Mouse (Mus musculus): ENCODE data around the gene Neil1. TPM values are rescaled to one million over a fixed set of nuclear protein-coding genes. Genes with fewer than 3 reads are reported as not detected.

The Neil1 gene
- polyA plus RNA-seq, 1 experiment: 0.54 TPM

DNA sequence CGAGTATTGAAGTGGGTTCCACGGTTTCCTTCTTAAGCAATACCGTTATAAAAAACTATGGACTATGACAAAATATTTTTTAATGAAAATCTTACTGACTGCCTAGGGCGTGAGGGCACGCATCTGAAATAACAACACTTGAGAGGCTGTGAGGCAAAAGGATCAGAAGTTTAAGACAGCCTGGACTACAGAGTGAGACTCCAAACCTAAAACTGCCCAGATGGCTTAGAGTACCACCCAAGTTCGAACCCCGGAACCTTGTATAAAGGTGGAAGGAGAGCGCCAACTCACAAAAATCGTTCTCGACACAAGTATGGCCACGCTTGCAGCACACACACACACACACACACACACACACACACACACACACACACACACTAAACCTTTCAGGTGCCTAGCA lies 10.4 kb upstream of the Neil1 start:
- Histone ChIP-seq H3K4me1 (ENCODE audit: control insufficient read depth, insufficient read depth, low read length) (peaks cover 13% of the 10 kb centered on the region), H3K27me3 (ENCODE audit: control insufficient read depth, insufficient read depth, low read length) (no peaks in the 10 kb centered on the region), H3K4me3 (ENCODE audit: control insufficient read depth, low read depth, low read length) (peak overlapping the region; percentile 92; the same call in 1 of the 2 replicates), H3K36me3 (ENCODE audit: control insufficient read depth, insufficient read depth, low read length) (no peaks in the 10 kb centered on the region), H3K27ac (ENCODE audit: control insufficient read depth, insufficient read depth, low read depth, low read length) (peak overlapping the region; percentile 11; the same call in 1 of the 2 replicates)
- no peak for TF ChIP-seq POLR2A (IDR thresholded peaks at IDR 0.05; ENCODE audit: control insufficient read depth, low read depth, low read length)
- TF ChIP-seq CTCF (IDR thresholded peaks at IDR 0.05; ENCODE audit: control insufficient read depth, insufficient read depth, insufficient replicate concordance, low read depth, low read length): no peak

DNA sequence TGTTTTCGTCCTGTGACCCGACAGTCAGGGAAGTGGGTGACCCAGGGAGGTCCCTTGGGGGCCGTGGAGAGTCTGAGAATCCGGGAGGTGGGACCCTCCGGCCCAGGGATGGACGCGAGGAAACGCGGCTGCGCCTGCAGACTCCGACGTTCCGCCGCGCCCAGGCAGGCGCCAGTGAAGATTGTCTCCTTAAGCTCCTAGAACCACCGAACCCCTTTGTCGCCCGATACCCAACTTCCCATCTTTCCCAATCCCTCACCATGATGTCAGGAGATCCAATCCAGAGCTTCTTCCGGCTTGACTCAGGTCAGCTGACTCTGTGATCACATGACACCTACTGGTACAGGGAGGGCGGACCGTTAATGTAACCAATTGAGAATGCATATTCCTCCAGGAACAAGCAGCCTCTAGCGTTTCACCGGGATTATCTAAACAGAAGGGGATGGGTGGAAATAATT lies 9.9 kb upstream of the Neil1 start, which contains the start of gene Commd4:
Gene Commd4 (minus strand): TSS at position 319 of the 458 bp plus-strand sequence.
- Histone ChIP-seq H3K4me1 (ENCODE audit: control insufficient read depth, insufficient read depth, low read length) (peaks cover 13% of the 10 kb centered on the region), H3K27ac (ENCODE audit: control insufficient read depth, insufficient read depth, low read depth, low read length) (peak within 1 kb of the TSS; percentile 68), H3K36me3 (ENCODE audit: control insufficient read depth, insufficient read depth, low read length) (no peaks in the 10 kb centered on the region), H3K27me3 (ENCODE audit: control insufficient read depth, insufficient read depth, low read length) (no peaks in the 10 kb centered on the region), H3K4me3 (ENCODE audit: control insufficient read depth, low read depth, low read length) (peak within 1 kb of the TSS; percentile 92)
- TF ChIP-seq POLR2A (IDR thresholded peaks at IDR 0.05; ENCODE audit: control insufficient read depth, low read depth, low read length): no peak
- TF ChIP-seq CTCF (IDR thresholded peaks at IDR 0.05; ENCODE audit: control insufficient read depth, insufficient read depth, insufficient replicate concordance, low read depth, low read length): no peak

GRCm38 (mm10) chr9:57157499-57157898 lies 9.4 kb upstream of the Neil1 start:
- Histone ChIP-seq H3K4me1 (ENCODE audit: control insufficient read depth, insufficient read depth, low read length) (peaks cover 13% of the 10 kb centered on the region), H3K36me3 (ENCODE audit: control insufficient read depth, insufficient read depth, low read length) (no peaks in the 10 kb centered on the region), H3K27me3 (ENCODE audit: control insufficient read depth, insufficient read depth, low read length) (no peaks in the 10 kb centered on the region), H3K4me3 (ENCODE audit: control insufficient read depth, low read depth, low read length) (peak overlapping the region; percentile 92), H3K27ac (ENCODE audit: control insufficient read depth, insufficient read depth, low read depth, low read length) (no peak overlapping the region)
- TF ChIP-seq CTCF (IDR thresholded peaks at IDR 0.05; ENCODE audit: control insufficient read depth, insufficient read depth, insufficient replicate concordance, low read depth, low read length) (no peak), POLR2A (IDR thresholded peaks at IDR 0.05; ENCODE audit: control insufficient read depth, low read depth, low read length) (no peak)

GRCm38 (mm10) chr9:57156823-57157222 lies 8.7 kb upstream of the Neil1 start:
- TF ChIP-seq CTCF (IDR thresholded peaks at IDR 0.05; ENCODE audit: control insufficient read depth, insufficient read depth, insufficient replicate concordance, low read depth, low read length) (no peak), POLR2A (IDR thresholded peaks at IDR 0.05; ENCODE audit: control insufficient read depth, low read depth, low read length) (no peak)
- H3K4me1 ChIP-seq (ENCODE audit: control insufficient read depth, insufficient read depth, low read length): peaks cover 13% of the 10 kb centered on the region
- H3K36me3 ChIP-seq (ENCODE audit: control insufficient read depth, insufficient read depth, low read length): no peaks in the 10 kb centered on the region
- no peak overlapping the region for H3K4me3 ChIP-seq (ENCODE audit: control insufficient read depth, low read depth, low read length)
- H3K27ac ChIP-seq (ENCODE audit: control insufficient read depth, insufficient read depth, low read depth, low read length): no peak overlapping the region
- no peaks in the 10 kb centered on the region for H3K27me3 ChIP-seq (ENCODE audit: control insufficient read depth, insufficient read depth, low read length)

DNA sequence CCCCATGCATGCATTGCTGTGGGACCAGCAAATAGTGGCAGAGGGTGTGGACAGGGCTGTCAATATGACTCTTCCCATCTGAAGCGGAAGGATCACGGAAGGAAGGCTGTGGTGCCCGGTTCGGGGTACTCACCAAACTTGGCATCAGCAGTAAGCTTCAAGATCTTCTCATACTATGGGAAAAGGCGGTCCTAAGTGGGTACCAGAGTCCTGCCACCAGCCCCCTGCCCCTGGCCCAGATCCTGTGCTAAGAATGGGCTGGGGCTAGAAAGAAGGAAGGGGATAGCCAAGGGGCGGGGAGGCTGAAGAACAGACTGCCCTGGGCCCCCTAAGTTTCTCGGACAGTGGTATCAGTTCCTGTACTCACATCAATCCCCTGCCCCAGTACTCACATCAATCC lies 8.3 kb upstream of the Neil1 start:
- Histone ChIP-seq H3K27me3 (ENCODE audit: control insufficient read depth, insufficient read depth, low read length) (no peaks in the 10 kb centered on the region), H3K36me3 (ENCODE audit: control insufficient read depth, insufficient read depth, low read length) (no peaks in the 10 kb centered on the region), H3K27ac (ENCODE audit: control insufficient read depth, insufficient read depth, low read depth, low read length) (no peak overlapping the region), H3K4me1 (ENCODE audit: control insufficient read depth, insufficient read depth, low read length) (peaks cover 13% of the 10 kb centered on the region), H3K4me3 (ENCODE audit: control insufficient read depth, low read depth, low read length) (no peak overlapping the region)
- TF ChIP-seq CTCF (IDR thresholded peaks at IDR 0.05; ENCODE audit: control insufficient read depth, insufficient read depth, insufficient replicate concordance, low read depth, low read length) (no peak), POLR2A (IDR thresholded peaks at IDR 0.05; ENCODE audit: control insufficient read depth, low read depth, low read length) (no peak)

DNA sequence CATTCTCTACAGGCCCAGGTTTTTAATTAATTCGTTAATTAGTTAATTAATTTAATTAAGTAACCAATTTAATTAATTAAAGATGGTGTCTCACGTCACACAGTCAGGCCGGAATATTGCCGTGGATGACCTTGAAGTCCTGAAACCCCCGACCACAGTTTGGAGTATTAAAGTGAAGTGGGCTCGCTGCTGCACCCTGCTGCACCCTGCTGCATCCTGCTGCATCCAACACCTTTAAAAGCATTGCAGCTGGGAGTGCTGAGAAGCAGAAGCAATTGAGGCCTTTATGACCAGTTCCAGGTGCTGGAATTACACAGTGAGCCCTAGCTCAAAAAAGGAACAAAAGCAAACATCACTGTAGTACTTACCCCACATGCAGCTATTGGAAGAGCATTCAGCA lies 4.2 kb upstream of the Neil1 start:
- Histone ChIP-seq H3K27ac (ENCODE audit: control insufficient read depth, insufficient read depth, low read depth, low read length) (no peak overlapping the region), H3K4me3 (ENCODE audit: control insufficient read depth, low read depth, low read length) (no peak overlapping the region), H3K36me3 (ENCODE audit: control insufficient read depth, insufficient read depth, low read length) (no peaks in the 10 kb centered on the region), H3K4me1 (ENCODE audit: control insufficient read depth, insufficient read depth, low read length) (peaks cover 8% of the 10 kb centered on the region), H3K27me3 (ENCODE audit: control insufficient read depth, insufficient read depth, low read length) (no peaks in the 10 kb centered on the region)
- TF ChIP-seq POLR2A (IDR thresholded peaks at IDR 0.05; ENCODE audit: control insufficient read depth, low read depth, low read length) (no peak), CTCF (IDR thresholded peaks at IDR 0.05; ENCODE audit: control insufficient read depth, insufficient read depth, insufficient replicate concordance, low read depth, low read length) (no peak)

GRCm38 (mm10) chr9:57150192-57150591 lies 2.1 kb upstream of the Neil1 start:
- TF ChIP-seq CTCF (IDR thresholded peaks at IDR 0.05; ENCODE audit: control insufficient read depth, insufficient read depth, insufficient replicate concordance, low read depth, low read length) (no peak), POLR2A (IDR thresholded peaks at IDR 0.05; ENCODE audit: control insufficient read depth, low read depth, low read length) (no peak)
- Histone ChIP-seq H3K27ac (ENCODE audit: control insufficient read depth, insufficient read depth, low read depth, low read length) (no peak overlapping the region), H3K36me3 (ENCODE audit: control insufficient read depth, insufficient read depth, low read length) (no peaks in the 10 kb centered on the region), H3K4me3 (ENCODE audit: control insufficient read depth, low read depth, low read length) (no peak overlapping the region), H3K4me1 (ENCODE audit: control insufficient read depth, insufficient read depth, low read length) (peaks cover 3% of the 10 kb centered on the region), H3K27me3 (ENCODE audit: control insufficient read depth, insufficient read depth, low read length) (no peaks in the 10 kb centered on the region)

DNA sequence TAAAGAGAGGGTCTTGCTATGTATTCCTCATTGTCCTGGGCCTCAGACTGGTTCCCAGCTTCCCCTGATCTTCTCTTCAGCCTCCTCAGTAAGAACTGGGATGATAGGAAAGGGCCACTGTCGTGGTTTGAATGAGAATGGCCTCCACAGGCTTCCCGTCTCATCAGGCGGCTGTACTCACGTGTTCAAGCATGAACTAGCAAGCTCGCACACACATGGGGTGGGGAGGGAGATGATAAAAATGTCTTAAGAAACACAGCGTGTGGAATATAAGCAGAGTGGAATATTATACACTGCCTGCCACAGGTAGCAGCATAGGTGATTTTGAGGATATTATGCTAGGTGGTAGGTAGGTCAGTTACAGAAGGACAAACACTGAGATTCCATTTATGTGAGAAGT lies 916 bp upstream of the Neil1 start:
- no peak overlapping the region for H3K4me3 ChIP-seq (ENCODE audit: control insufficient read depth, low read depth, low read length)
- peaks cover 3% of the 10 kb centered on the region for H3K4me1 ChIP-seq (ENCODE audit: control insufficient read depth, insufficient read depth, low read length)
- TF ChIP-seq CTCF (IDR thresholded peaks at IDR 0.05; ENCODE audit: control insufficient read depth, insufficient read depth, insufficient replicate concordance, low read depth, low read length) (no peak), POLR2A (IDR thresholded peaks at IDR 0.05; ENCODE audit: control insufficient read depth, low read depth, low read length) (no peak)
- H3K27ac ChIP-seq (ENCODE audit: control insufficient read depth, insufficient read depth, low read depth, low read length): no peak overlapping the region
- H3K36me3 ChIP-seq (ENCODE audit: control insufficient read depth, insufficient read depth, low read length): no peaks in the 10 kb centered on the region
- H3K27me3 ChIP-seq (ENCODE audit: control insufficient read depth, insufficient read depth, low read length): no peaks in the 10 kb centered on the region
